Mouse (Mus musculus): ENCODE measurements around the gene Btrc. TPM values are rescaled to one million over a fixed set of nuclear protein-coding genes. Genes with fewer than 3 reads are reported as not detected.

Btrc gene
- total and polyA plus RNA-seq, 3 experiments, result 10.4 to 20.4 (median 19.6) TPM

- no peaks in the 10 kb centered on the region for H3K27me3 ChIP-seq (ENCODE audit: control insufficient read depth, insufficient read depth, low read length)
- H3K36me3 ChIP-seq (ENCODE audit: control insufficient read depth, insufficient read depth, low read length), result no peaks in the 10 kb centered on the region
- no peak for DNase-seq
- H3K9ac ChIP-seq (ENCODE audit: low read depth, low read length), result no peak overlapping the region
- no peak overlapping the region for H3K27ac ChIP-seq
- TF ChIP-seq POLR2A (IDR thresholded peaks at IDR 0.05; ENCODE audit: insufficient read depth, low read depth, low read length), result no peak
- no peak for TF ChIP-seq CTCF (IDR thresholded peaks at IDR 0.05)
- TF ChIP-seq EP300 (IDR thresholded peaks at IDR 0.05; ENCODE audit: insufficient read depth, low read depth, low read length), result no peak
- 79% methylated on average over 6 of the region's 6 CpGs for WGBS
- intact Hi-C loops (cut with DNase I), result no loop called here
- peaks cover 1% of the 10 kb centered on the region for H3K4me1 ChIP-seq (ENCODE audit: control insufficient read depth, insufficient read depth, low read length)
- H3K4me3 ChIP-seq, result no peak overlapping the region
- H3K79me2 ChIP-seq (replicated peaks; ENCODE audit: control insufficient read depth, insufficient read depth, low read length), result no peaks in the 10 kb centered on the region
Observed at GRCm38 (mm10) chr19:45489961-45490360, 126.4 kb downstream of the Btrc start.

GRCm38 (mm10) chr19:45491246-45491645 is 127.7 kb downstream of the Btrc start:
- H3K27ac ChIP-seq, result no peak overlapping the region
- intact Hi-C loops (cut with DNase I), result no loop called here
- no peak overlapping the region for H3K9ac ChIP-seq (ENCODE audit: low read depth, low read length)
- peaks cover 1% of the 10 kb centered on the region for H3K4me1 ChIP-seq (ENCODE audit: control insufficient read depth, insufficient read depth, low read length)
- H3K36me3 ChIP-seq (ENCODE audit: control insufficient read depth, insufficient read depth, low read length), result no peaks in the 10 kb centered on the region
- H3K4me3 ChIP-seq, result no peak overlapping the region
- no peak for TF ChIP-seq EP300 (IDR thresholded peaks at IDR 0.05; ENCODE audit: insufficient read depth, low read depth, low read length)
- TF ChIP-seq CTCF (IDR thresholded peaks at IDR 0.05), result no peak
- no peak for TF ChIP-seq POLR2A (IDR thresholded peaks at IDR 0.05; ENCODE audit: insufficient read depth, low read depth, low read length)
- no peak for DNase-seq
- no peaks in the 10 kb centered on the region for H3K27me3 ChIP-seq (ENCODE audit: control insufficient read depth, insufficient read depth, low read length)
- WGBS, result 68% methylated on average over 7 of the region's 7 CpGs
- H3K79me2 ChIP-seq (replicated peaks; ENCODE audit: control insufficient read depth, insufficient read depth, low read length), result no peaks in the 10 kb centered on the region

GRCm38 (mm10) chr19:45494121-45494775 is 130.7 kb downstream of the Btrc start:
- Histone ChIP-seq H3K9ac (ENCODE audit: low read depth, low read length) (no peak overlapping the region), H3K27ac (no peak overlapping the region), H3K27me3 (ENCODE audit: control insufficient read depth, insufficient read depth, low read length) (no peaks in the 10 kb centered on the region), H3K79me2 (replicated peaks; ENCODE audit: control insufficient read depth, insufficient read depth, low read length) (no peaks in the 10 kb centered on the region), H3K4me1 (ENCODE audit: control insufficient read depth, insufficient read depth, low read length) (peaks cover 1% of the 10 kb centered on the region), H3K36me3 (ENCODE audit: control insufficient read depth, insufficient read depth, low read length) (no peaks in the 10 kb centered on the region), H3K4me3 (no peak overlapping the region)
- 92% methylated on average over 10 of the region's 10 CpGs for WGBS
- no peak for DNase-seq
- intact Hi-C loops (cut with DNase I), result no loop called here
- no peak for TF ChIP-seq POLR2A (IDR thresholded peaks at IDR 0.05; ENCODE audit: insufficient read depth, low read depth, low read length)
- TF ChIP-seq EP300 (IDR thresholded peaks at IDR 0.05; ENCODE audit: insufficient read depth, low read depth, low read length), result no peak
- TF ChIP-seq CTCF (IDR thresholded peaks at IDR 0.05), result no peak

- no peak for DNase-seq
- H3K27me3 ChIP-seq (ENCODE audit: control insufficient read depth, insufficient read depth, low read length), result no peaks in the 10 kb centered on the region
- TF ChIP-seq EP300 (IDR thresholded peaks at IDR 0.05; ENCODE audit: insufficient read depth, low read depth, low read length) (no peak), CTCF (IDR thresholded peaks at IDR 0.05) (no peak)
- no peak overlapping the region for H3K27ac ChIP-seq
- no peak overlapping the region for H3K4me3 ChIP-seq
- WGBS, result 95% methylated on average over 7 of the region's 7 CpGs
- no peaks in the 10 kb centered on the region for H3K36me3 ChIP-seq (ENCODE audit: control insufficient read depth, insufficient read depth, low read length)
- H3K9ac ChIP-seq (ENCODE audit: low read depth, low read length), result no peak overlapping the region
- intact Hi-C loops (cut with DNase I), result no loop called here
- H3K79me2 ChIP-seq (replicated peaks; ENCODE audit: control insufficient read depth, insufficient read depth, low read length), result no peaks in the 10 kb centered on the region
- peaks cover 3% of the 10 kb centered on the region for H3K4me1 ChIP-seq (ENCODE audit: control insufficient read depth, insufficient read depth, low read length)
Observed at GRCm38 (mm10) chr19:45505446-45505845, 141.9 kb downstream of the Btrc start.

- Histone ChIP-seq H3K36me3 (ENCODE audit: control insufficient read depth, insufficient read depth, low read length) (no peaks in the 10 kb centered on the region), H3K79me2 (replicated peaks; ENCODE audit: control insufficient read depth, insufficient read depth, low read length) (no peaks in the 10 kb centered on the region), H3K27me3 (ENCODE audit: control insufficient read depth, insufficient read depth, low read length) (no peaks in the 10 kb centered on the region), H3K4me3 (no peak overlapping the region), H3K4me1 (ENCODE audit: control insufficient read depth, insufficient read depth, low read length) (peaks cover 3% of the 10 kb centered on the region), H3K9ac (ENCODE audit: low read depth, low read length) (0 out of 2 replicates have a peak overlapping the region, but pooled peaks have one; percentile 6), H3K27ac (no peak overlapping the region)
- WGBS, result 48% methylated on average over 19 of the region's 19 CpGs
- intact Hi-C loops (cut with DNase I), result no loop called here
- DNase-seq, result peak; percentile 47 to 48
- TF ChIP-seq CTCF (IDR thresholded peaks at IDR 0.05) (no peak), EP300 (IDR thresholded peaks at IDR 0.05; ENCODE audit: insufficient read depth, low read depth, low read length) (peak; percentile 53; the same call in 1 of the 2 replicates), POLR2A (IDR thresholded peaks at IDR 0.05; ENCODE audit: insufficient read depth, low read depth, low read length) (no peak)
Observed at GRCm38 (mm10) chr19:45507531-45507930, 144.0 kb downstream of the Btrc start.

GRCm38 (mm10) chr19:45510680-45511079 is 147.1 kb downstream of the Btrc start:
- no peak for DNase-seq

More at GRCm38 (mm10) chr19:45510680-45511079, 147.1 kb downstream of the Btrc start:
- Histone ChIP-seq H3K4me3 (no peak overlapping the region), H3K27ac (no peak overlapping the region), H3K79me2 (replicated peaks; ENCODE audit: control insufficient read depth, insufficient read depth, low read length) (no peaks in the 10 kb centered on the region), H3K36me3 (ENCODE audit: control insufficient read depth, insufficient read depth, low read length) (no peaks in the 10 kb centered on the region), H3K27me3 (ENCODE audit: control insufficient read depth, insufficient read depth, low read length) (no peaks in the 10 kb centered on the region), H3K9ac (ENCODE audit: low read depth, low read length) (no peak overlapping the region), H3K4me1 (ENCODE audit: control insufficient read depth, insufficient read depth, low read length) (peaks cover 3% of the 10 kb centered on the region)
- WGBS, result 82% methylated on average over 3 of the region's 3 CpGs
- TF ChIP-seq CTCF (IDR thresholded peaks at IDR 0.05), result no peak
- no peak for TF ChIP-seq EP300 (IDR thresholded peaks at IDR 0.05; ENCODE audit: insufficient read depth, low read depth, low read length)
- no peak for TF ChIP-seq POLR2A (IDR thresholded peaks at IDR 0.05; ENCODE audit: insufficient read depth, low read depth, low read length)
- intact Hi-C loops (cut with DNase I), result no loop called here

Measured in heart, adult 2 months (tissue).